Mouse (Mus musculus): ENCODE data around the gene Chd8. TPM values are rescaled to one million over a fixed set of nuclear protein-coding genes. Genes with fewer than 3 reads are reported as not detected.

Chd8 gene
- polyA plus RNA-seq (2015; fragmentation: Nextera tagmentation; extraction: Ambion mirVana) = 10.4 and 11.7 TPM in 2 replicates

DNA sequence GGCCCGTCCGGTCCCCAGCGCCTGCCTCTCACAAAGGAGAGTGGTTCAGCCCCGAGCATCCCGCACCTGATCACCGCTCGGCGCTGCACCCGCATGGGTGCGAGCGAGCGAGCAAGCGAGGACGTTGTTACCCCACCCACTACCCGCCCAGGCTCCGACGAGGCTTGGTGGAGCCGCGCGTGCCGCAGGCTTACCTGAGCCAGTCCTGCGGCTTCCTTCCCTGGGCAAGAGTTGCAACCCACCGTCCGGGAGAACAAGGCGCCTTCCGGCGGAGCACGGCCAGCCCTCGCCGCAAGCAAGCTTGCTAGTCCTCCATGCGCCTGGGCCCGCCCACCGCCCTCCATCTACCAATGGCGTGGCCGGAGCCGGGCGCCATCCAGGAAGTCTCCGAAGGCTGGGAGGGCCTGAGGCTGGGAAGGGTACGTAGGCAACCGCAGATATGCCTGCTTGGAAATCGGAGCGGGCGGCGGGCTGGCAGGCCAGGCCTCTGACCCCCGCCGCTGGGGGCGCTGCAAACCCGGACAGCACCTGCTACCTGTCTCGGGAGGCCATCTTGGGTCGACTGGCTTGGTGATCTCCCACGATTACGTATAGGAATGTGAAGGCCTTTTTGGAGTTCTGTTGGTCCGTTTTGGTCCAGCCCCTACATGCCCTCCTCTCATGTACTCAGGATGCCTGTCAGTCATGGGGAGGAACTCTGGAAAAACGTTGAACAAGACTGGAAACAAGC is at the start of gene Chd8:
TSS of gene Chd8 (minus strand) at position 297 of the 730 bp plus-strand sequence.

DNA sequence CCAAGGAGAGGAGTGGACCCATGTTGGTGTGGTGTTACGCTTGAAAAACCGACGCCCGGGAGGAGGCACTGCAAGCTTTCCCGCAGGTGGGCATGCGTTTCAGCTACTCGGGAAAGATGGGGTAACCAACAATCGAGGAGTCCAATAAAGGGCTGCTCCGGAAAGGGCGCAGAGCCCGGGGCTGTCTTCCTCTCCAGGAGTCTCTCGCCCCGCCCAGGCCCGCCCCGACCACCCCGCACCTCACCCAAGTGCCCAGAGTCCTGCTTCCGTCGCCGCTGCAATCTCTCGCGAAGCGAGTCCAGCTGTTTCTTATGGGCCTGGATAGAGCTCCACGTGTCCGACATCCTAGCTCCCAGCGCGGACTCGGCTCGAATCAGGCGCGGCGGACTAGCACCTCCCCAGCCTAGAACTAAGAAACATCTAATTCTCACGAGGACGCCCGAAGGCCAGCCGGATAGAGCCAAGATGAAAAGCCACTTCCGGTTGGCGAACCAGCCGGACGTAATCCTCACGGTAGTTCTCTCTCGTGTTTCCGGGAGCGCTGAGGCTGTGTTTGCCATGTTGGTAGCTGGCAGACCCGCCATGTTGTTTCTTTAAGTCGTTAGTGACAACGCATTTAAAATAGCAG is 47.2 kb upstream of the Chd8 start, which contains the start of gene Mettl3:
TSS of gene Mettl3 (minus strand) at position 485 of the 628 bp plus-strand sequence.

DNA sequence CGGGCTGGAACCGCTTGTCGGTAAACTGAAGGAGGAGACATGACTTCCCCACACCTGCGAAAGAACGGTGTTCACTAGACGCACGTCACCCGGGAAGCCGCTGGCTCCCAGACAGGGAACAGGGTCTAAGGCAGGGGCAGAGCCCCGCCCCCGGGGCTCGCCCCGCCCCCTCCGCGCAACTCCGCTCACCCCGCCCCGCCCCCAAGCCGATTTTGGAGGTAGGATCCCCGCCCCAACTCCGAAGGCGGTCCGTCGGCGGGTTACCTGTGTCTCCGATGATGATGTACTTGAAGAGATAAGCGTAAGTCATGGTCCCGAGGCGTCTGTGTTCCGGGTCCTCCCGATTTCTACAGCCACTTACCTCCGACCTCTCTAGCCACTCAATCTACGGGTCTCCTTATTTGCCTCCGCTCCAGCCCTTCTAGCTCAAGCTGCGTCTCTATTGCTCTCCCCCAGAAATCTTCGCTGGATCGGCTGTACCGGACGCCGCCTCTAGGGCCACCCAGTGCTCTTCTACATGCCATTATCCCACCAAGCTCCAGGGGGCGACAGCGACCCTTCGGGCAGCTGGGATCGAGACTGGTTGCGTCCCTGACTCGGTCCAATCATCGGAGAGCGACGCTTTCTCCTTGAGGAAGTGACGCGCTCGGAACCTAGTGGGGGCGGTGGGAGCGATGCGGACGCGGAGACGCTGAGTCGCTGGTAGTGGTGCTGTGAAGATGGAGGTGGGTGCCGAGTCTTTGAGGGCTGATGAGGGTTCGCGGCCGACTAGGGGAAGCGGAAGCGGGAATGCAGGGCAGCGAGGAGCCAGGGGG is 21.6 kb upstream of the Chd8 start, which contains the start of the genes Tox4 and Rab2b:
TSS of gene Tox4 (plus strand) at position 215 of the 815 bp plus-strand sequence.
TSS of gene Rab2b (minus strand) at position 614 of the 815 bp plus-strand sequence.

DNA sequence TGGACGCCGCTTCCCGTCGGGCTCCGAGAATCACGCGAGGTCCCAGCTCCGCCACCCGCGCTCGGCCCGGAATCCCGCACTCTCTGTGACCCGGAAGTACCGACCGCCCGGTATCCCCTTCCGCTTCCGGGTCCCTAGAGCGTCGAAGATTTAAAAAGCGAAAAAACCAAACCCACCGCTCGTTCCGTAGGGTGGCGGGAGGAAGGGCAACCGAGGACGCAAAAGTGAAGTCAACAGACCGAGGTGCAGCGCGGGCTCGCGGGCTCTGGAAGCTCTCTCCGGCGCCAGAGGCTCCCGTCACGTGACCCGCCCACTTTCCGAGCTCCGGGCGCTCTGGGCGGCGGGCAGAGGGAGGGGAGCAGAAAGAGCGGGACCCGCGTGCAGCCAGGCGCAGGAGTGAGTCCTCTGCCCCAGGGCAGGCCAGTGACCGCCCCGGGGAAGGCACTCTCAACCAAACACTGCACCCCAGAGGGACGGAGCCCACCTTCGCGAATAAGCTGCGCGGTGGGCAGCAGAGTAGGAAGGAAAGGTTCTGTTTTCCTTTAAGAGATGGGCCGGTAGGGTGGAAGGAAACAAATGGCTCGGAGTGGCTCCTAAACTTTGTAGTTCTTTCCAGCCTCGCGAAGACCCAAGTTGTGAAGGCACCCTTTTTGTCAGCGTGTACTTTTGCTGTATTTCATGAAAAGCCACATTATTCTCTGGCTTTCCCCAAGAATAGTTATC is 60.3 kb downstream of the Chd8 start, which contains the start of gene Supt16:
TSS of gene Supt16 (minus strand) at position 261 of the 723 bp plus-strand sequence.

Other genes with a start within 250 kb of the Chd8 start
- 0.61 TPM in 1 of 2 replicates, not detected in the other for gene Tmem253, start 242.1 kb downstream of the Chd8 start, polyA plus RNA-seq (2015; fragmentation: Nextera tagmentation; extraction: Ambion mirVana)
- 7.3 and 9.4 TPM in 2 replicates for gene Zfp219, start 237.0 kb downstream of the Chd8 start, polyA plus RNA-seq (2015; fragmentation: Nextera tagmentation; extraction: Ambion mirVana)
- gene Olfr221, start 215.3 kb downstream of the Chd8 start, polyA plus RNA-seq (2015; fragmentation: Nextera tagmentation; extraction: Ambion mirVana) = not detected in 2 replicates
- gene Hnrnpc, start 153.8 kb downstream of the Chd8 start, polyA plus RNA-seq (2015; fragmentation: Nextera tagmentation; extraction: Ambion mirVana) = 132 and 150 TPM in 2 replicates
- 18.3 and 19.3 TPM in 2 replicates for gene Rpgrip1, start 147.1 kb downstream of the Chd8 start, polyA plus RNA-seq (2015; fragmentation: Nextera tagmentation; extraction: Ambion mirVana)
- gene Supt16, start 60.4 kb downstream of the Chd8 start, polyA plus RNA-seq (2015; fragmentation: Nextera tagmentation; extraction: Ambion mirVana) = 14.6 and 15.2 TPM in 2 replicates
- 30.0 and 30.4 TPM in 2 replicates for gene Tox4, start 21.4 kb upstream of the Chd8 start, polyA plus RNA-seq (2015; fragmentation: Nextera tagmentation; extraction: Ambion mirVana)
- 6.4 and 7.0 TPM in 2 replicates for gene Rab2b, start 21.8 kb upstream of the Chd8 start, polyA plus RNA-seq (2015; fragmentation: Nextera tagmentation; extraction: Ambion mirVana)
- 15.0 and 17.1 TPM in 2 replicates for gene Mettl3, start 47.3 kb upstream of the Chd8 start, polyA plus RNA-seq (2015; fragmentation: Nextera tagmentation; extraction: Ambion mirVana)
- gene Sall2, start 71.0 kb upstream of the Chd8 start, polyA plus RNA-seq (2015; fragmentation: Nextera tagmentation; extraction: Ambion mirVana) = 2.2 and 2.5 TPM in 2 replicates
- not detected in 2 replicates for gene Olfr1513, start 98.6 kb upstream of the Chd8 start, polyA plus RNA-seq (2015; fragmentation: Nextera tagmentation; extraction: Ambion mirVana)
- not detected in 2 replicates for gene Olfr1512, start 121.4 kb upstream of the Chd8 start, polyA plus RNA-seq (2015; fragmentation: Nextera tagmentation; extraction: Ambion mirVana)
- not detected in 2 replicates for gene Olfr1511, start 139.6 kb upstream of the Chd8 start, polyA plus RNA-seq (2015; fragmentation: Nextera tagmentation; extraction: Ambion mirVana)
- gene Olfr1510, start 156.6 kb upstream of the Chd8 start, polyA plus RNA-seq (2015; fragmentation: Nextera tagmentation; extraction: Ambion mirVana) = not detected in 2 replicates
- gene Olfr1509, start 185.2 kb upstream of the Chd8 start, polyA plus RNA-seq (2015; fragmentation: Nextera tagmentation; extraction: Ambion mirVana) = not detected in 2 replicates
- gene Olfr1508, start 209.7 kb upstream of the Chd8 start, polyA plus RNA-seq (2015; fragmentation: Nextera tagmentation; extraction: Ambion mirVana) = not detected in 2 replicates
- 0.40 TPM in 1 of 2 replicates, not detected in the other for gene Olfr1507, start 238.0 kb upstream of the Chd8 start, polyA plus RNA-seq (2015; fragmentation: Nextera tagmentation; extraction: Ambion mirVana)

Data from skeletal muscle tissue, postnatal 0 days (tissue).